Mouse (Mus musculus): ENCODE results near the gene Tmem38a. TPM values are rescaled to one million over a fixed set of nuclear protein-coding genes. Genes with fewer than 3 reads are reported as not detected.
A peak's percentile ranks its signal among the peaks of the same experiment; 100 is the strongest.

The Tmem38a gene
- 10 to 100 TPM; 91.3 to 98.5 TPM for total RNA-seq (2021)

DNA sequence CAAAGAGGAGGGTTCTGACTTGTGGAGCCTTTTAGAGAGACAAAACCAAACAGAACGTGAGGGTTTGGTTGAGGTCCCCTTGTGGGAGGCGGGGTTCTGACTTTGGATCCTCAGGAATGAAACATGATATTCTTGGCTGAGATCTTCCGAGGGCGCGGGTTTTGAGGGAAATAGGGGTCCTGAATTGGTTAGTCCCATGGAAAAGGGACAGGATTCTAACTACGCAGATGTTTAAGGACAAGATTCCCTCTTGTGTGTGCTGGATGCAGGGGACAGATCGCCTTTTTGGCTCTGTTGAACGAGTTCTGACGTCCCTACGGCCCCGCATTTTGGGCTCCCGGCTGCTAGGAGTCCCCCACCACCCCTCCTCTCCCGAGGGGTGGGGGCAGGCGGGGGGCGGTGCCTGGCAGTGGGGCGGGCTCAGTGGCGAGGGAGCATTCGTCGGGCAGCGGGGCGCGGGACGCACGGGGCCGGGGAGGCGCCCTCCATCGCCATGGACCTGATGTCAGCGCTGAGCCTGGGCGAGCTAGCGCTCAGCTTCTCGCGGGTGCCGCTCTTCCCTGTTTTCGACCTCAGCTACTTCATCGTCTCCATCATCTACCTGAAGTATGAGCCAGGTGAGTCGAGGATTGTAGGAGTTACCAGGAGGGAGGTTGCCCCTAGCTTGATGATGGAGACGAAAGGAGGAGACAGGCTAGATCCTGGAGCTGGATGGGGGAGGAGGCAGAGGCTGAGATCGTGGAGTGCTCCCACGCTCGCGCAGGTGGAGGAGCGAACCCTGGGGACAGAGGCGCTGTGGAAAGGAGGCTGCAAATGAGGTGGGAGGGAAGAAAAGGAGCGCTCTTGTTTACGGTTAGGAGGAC lies at the start of gene Tmem38a:
TSS of gene Tmem38a (plus strand) at position 445 of the 863 bp plus-strand sequence.
- intact Hi-C loops (cut with DNase I): no loop called here
- peak; percentile 61 to 90 for DNase-seq (ENCODE audit: extremely low spot score in 1 of 2, low spot score in 2 of 2)

DNA sequence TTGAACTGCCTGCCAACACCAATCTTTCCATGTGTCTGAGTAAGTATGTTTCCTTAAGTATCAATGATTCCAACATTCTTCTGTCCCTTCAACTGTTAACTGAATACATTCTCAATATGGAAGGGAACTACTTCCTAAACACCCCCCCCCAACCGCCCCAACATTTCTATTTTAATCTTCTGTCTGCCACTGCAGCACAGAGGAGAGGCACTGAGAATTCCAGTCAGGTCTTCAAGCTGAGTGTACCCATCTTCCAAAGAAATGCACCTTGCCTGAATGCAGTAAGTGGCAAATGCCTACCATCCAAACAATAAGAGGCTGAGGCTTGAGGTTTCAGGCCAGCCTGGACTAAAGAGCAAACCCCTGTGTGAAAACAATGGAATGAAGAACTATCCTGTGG lies 39.8 kb upstream of the Tmem38a start:
- intact Hi-C loops (cut with DNase I): no loop called here
- DNase-seq (ENCODE audit: extremely low spot score in 1 of 2, low spot score in 2 of 2): no peak

- no peak for DNase-seq (ENCODE audit: extremely low spot score in 1 of 2, low spot score in 2 of 2)
- intact Hi-C loops (cut with DNase I): no loop called here
These were observed 37.0 kb upstream of the Tmem38a start for GRCm38 (mm10) chr8:72534888-72535287.

DNA sequence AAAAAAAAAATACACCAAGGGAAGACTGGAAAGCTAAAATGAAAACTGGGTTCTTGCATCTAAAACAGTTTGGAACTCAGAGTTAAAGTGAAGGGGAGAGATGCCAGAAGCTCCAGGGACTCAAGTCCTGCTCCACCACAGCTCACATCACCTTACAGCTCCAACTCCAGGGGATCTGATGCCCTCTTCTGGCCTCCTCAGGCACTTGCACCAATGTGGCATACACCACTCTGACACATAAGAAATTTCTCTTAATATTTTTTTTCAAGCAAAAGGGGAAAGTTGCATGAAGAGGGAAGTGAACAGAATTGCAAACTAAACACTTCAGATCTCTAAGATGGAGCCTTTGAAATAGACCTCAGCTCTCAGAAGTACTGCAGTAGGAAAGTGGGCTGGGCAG lies 32.6 kb upstream of the Tmem38a start:
- intact Hi-C loops (cut with DNase I): no loop called here
- no peak for DNase-seq (ENCODE audit: extremely low spot score in 1 of 2, low spot score in 2 of 2)

DNA sequence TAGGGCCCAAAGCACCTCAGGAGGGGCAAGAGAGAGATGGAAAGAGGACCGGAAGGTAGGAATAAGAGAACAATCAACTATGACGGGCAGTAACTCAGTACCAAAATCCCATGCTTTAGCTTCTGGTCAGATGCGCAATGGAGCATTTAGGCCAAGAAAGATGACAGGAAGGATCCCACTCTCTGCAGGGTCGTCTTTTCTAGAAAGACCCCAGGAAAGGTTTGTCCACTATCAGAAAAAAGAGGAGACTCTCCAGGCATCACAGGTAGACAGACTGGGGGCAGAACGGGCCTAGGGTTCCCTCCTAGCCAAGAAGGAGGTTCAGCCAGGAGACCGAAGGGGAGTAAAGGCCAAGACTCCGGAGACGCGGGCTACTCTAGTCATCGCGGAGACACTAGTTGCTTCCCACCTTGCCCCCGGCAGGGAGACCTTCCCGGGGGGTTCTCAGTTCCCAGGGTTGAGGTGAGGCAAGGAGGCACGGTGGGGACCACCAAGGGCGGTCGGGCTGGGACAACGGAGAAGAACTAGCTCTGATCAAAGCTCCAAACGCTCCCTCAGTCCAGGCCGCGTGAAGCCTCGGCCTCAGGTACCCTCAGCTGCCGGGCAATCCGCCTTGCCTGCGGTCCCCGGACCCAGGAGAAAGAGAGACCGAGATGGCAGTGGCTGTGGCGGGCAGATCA lies 24.6 kb upstream of the Tmem38a start:
- intact Hi-C loops (cut with DNase I): loop anchor here (5.0 kb wide), 1 partner anchor 55 kb away; the partner anchor contains the start of gene Slc35e1
- DNase-seq (ENCODE audit: extremely low spot score in 1 of 2, low spot score in 2 of 2): no peak

DNA sequence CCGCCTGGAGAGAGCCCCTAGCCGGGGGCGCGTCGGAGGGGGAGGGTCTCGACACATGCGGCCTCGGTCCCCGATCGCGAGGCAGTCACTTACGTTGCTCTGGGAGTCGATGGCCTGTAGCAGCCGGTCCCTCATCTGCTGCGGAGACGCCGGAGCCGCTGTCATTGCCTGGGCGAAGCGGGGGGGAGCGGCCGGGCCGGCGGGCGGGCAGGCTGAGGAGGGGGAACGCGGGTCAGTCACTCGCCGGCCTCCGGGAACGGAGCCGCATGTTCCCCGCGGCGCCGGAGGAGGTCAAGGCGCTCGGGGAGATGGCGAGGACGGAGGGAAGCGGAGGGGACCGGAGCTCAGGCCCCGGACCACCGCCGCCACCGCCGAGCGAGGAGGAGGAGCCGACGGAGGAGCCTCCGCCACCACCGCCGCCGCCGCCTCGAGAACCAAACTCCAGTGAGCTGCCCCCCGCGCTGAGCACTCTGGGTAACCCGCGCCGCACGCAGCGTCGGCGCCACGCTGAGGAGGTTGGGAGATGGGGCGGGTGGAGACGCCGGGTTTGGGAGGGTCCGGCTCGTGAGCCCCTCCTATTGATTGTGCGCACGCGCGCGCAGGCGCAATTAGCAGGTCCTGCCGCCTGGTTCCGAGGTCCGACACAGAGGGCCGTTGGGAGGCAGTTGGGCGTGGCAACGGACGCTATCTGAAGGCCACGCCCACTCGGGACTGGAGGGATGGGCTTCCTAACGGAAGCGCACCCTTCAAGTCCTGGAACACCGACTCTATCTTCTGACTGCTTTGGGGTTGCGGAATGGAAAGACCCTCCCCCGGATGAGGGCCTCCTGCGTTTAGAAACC lies 23.8 kb upstream of the Tmem38a start, which contains the start of gene Med26:
TSS of gene Med26 (minus strand) at position 469 of the 842 bp plus-strand sequence.
- DNase-seq (ENCODE audit: extremely low spot score in 1 of 2, low spot score in 2 of 2): peak; percentile 98 to 99
- intact Hi-C loops (cut with DNase I): loop anchor here (5.0 kb wide), 1 partner anchor 56 kb away; the partner anchor contains the start of gene Slc35e1

DNA sequence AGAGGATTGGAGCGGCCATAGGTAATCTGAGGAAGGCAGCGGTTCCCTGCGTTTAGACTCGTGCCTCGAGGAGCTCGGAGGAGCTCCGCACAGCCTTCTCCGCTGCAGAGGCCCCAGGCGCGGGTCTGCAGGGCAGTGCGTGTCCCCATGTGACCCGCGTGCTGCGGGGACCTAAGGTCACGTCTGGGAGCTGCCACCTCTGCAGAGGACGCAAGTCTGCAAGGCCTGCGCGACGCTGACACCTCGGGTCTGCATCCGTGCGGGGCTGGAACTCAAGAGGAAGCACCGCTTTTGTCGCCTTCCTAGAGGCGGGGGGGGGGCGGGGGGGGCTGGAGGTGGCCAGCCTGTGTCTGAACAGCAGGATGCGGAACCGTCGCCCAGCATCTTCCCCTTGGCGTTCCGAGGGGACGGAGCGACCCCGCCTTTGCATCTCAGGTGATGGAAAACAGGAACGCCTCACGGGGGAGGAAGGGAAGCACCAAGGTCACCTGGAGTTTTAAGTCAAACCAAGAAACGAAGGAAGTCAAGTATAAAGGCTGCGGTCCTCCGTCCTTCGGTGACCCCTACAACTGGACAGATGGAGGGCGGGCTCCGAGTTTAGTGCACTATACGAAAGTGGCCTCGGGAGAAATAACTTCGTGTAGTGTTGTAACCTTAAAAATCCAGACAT lies 23.1 kb upstream of the Tmem38a start:
- DNase-seq (ENCODE audit: extremely low spot score in 1 of 2, low spot score in 2 of 2): peak in 1 of 2 experiments; percentile 72
- intact Hi-C loops (cut with DNase I): loop anchor here (5.0 kb wide), 1 partner anchor 56 kb away; the partner anchor contains the start of gene Slc35e1

GRCm38 (mm10) chr8:72549314-72549892 lies 22.5 kb upstream of the Tmem38a start:
- intact Hi-C loops (cut with DNase I): loop anchor here (5.0 kb wide), 1 partner anchor 57 kb away; the partner anchor contains the start of gene Slc35e1
- no peak for DNase-seq (ENCODE audit: extremely low spot score in 1 of 2, low spot score in 2 of 2)

DNA sequence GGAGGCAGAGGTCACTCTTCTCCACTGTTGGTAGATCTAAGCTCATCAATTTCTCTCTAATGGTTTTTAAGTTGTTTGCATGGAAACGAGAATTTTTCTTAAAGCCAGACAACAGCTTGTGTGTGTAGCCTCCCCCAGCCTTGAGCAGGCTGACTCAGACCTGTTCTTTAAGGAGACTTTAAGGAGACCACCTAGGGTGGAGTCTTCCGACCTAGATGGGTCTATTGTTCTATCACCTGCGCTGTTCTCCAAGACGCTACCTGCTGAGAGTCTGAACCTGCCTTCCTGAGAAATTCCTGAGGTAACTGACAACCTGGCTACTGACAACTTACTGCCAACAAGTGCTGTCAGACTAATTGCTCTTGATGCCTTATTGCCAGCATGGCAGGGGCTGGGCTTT lies 16.1 kb upstream of the Tmem38a start:
- intact Hi-C loops (cut with DNase I): no loop called here
- DNase-seq (ENCODE audit: extremely low spot score in 1 of 2, low spot score in 2 of 2): no peak

DNA sequence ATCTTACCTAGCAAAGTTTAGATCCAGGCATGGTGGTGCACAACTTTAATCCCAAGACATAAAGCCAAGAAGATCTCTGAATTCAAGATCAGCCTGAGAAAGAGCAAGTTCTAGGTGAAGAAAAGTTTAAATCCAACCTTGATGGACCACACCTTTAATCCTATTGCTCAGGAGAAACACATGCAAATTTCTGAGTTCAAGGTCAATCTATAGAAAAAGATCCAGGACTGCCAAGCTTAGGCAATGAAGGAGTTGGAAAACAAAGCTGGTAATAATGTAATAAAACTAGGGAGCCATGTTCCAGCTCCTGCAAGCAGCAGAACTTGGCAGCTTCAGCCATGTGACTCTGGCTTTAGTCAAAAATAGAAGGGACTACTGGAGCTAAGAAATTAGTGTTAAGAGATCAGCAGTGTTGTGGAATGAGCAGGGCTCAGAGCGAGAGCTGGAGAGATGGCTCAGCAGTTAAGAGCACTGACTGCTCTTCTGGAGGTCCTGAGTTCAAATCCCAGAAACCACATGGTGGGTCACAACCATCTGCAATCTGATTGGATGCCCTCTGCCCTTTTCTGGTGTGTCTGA lies 10.7 kb upstream of the Tmem38a start:
- no peak for DNase-seq (ENCODE audit: extremely low spot score in 1 of 2, low spot score in 2 of 2)
- intact Hi-C loops (cut with DNase I): no loop called here

DNA sequence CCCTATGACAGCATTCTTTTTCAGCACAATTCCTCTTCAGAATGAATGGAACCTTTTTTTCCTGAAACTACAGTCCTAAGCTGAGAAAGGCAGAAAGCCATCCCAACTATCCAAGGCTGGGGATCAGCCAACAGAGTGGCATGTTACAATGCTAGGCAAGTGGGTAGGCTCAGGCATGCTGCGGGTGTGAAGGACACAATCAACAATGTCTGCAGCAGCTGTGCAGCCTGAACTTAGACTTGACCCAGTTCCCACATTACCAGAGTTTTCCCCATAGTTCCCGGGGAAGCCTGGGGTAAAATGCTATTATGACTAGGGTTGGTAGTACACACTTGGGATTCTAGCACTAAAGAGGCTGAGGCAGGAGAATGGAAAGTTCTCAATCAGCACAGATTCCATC lies 5.9 kb upstream of the Tmem38a start:
- intact Hi-C loops (cut with DNase I): no loop called here
- DNase-seq (ENCODE audit: extremely low spot score in 1 of 2, low spot score in 2 of 2): no peak

GRCm38 (mm10) chr8:72570633-72571610 lies 933 bp upstream of the Tmem38a start, which contains the start of gene Smim7:
TSS of gene Smim7 (minus strand) at chr8:72571088.
- intact Hi-C loops (cut with DNase I): no loop called here

DNA sequence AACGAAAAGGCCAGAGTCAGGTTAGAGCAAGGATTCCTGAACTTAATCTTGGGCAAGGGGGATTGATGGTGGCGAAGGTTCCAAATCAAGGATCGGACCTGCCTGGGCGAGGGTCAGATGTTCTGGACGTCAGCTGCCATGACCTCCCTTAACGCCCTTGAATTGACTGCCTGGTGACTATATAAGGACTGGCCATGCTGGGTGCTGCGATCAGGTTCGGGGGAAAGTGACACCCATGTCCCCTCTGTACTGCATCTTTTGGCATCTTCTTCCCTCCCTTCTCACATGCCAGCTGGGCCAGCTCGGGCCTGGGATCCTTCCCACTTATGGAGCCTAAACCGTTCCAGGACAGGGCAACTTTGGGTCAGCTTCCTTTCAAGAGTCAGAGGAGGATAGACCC lies 652 bp downstream of the Tmem38a start:
- no peak for DNase-seq (ENCODE audit: extremely low spot score in 1 of 2, low spot score in 2 of 2)
- intact Hi-C loops (cut with DNase I): no loop called here

More at GRCm38 (mm10) chr8:72570633-72571610, 933 bp upstream of the Tmem38a start, which contains the start of gene Smim7:
- DNase-seq (ENCODE audit: extremely low spot score in 1 of 2, low spot score in 2 of 2): peak; percentile 97 to 98

GRCm38 (mm10) chr8:72573450-72573849 lies 1.6 kb downstream of the Tmem38a start:
- intact Hi-C loops (cut with DNase I): no loop called here

GRCm38 (mm10) chr8:72575915-72576314 lies 4.1 kb downstream of the Tmem38a start:
- DNase-seq (ENCODE audit: extremely low spot score in 1 of 2, low spot score in 2 of 2): no peak
- intact Hi-C loops (cut with DNase I): no loop called here

More at GRCm38 (mm10) chr8:72573450-72573849, 1.6 kb downstream of the Tmem38a start:
- no peak for DNase-seq (ENCODE audit: extremely low spot score in 1 of 2, low spot score in 2 of 2)

DNA sequence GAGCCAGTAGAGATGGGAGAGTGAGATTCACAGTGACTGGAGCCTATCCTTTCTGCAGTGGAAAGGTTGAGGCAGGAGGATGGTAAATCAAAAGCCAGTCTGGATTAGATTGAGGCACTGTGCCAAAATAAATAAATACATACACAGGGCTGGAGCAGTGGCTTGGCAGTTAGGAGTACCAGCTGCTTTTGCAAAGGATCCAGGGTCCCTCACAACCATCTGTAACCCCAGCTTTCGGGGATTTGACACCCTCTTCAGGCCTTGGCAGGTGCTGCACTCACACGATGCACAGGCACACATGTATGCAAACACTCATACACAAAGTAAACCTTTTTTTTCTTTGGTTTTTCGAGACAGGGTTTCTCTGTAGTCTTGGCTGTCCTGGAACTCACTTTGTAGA lies 5.4 kb downstream of the Tmem38a start:
- intact Hi-C loops (cut with DNase I): no loop called here
- DNase-seq (ENCODE audit: extremely low spot score in 1 of 2, low spot score in 2 of 2): no peak

Data from left cerebral cortex, postnatal 10 days (tissue).